Mouse (Mus musculus) monocyte, adult 2 months (primary cell): ENCODE data around the gene Mup2.
"Not testable (repeated sequence)": the region's sequence is repeated elsewhere in the genome, so short reads cannot be mapped to it uniquely, and the experiment has no call there.

Experiments
- DNase-seq, 2 experiments: peaks; one replicate each; pipeline ENCODE4 v3.0.0; 2022; ENCODE audit warnings: low spot score in 2 of 2, low read depth in 1 of 2

The Mup2 gene

DNA sequence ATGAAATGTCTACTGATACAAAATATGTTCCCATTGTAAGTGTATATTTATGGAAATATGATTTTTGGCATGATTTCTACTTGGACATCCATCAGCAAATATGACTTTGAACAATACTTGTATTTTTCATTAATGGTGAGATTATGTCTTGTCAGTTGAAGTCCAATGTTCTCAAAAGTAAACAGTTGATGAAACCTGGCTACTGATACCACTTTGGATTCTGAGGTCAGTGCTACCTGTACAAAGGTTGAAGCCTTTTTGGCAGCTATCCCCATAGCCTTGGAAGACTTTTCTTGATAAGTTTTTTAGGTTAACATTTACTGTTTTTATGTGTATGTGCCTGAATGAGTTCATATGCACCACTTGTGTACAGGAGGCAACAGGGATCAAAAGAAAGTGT, at the start of gene Mup2:
Gene Mup2, minus strand, starts transcription at position 101 of the 400 bp plus-strand sequence.
- DNase-seq = not testable (repeated sequence)
